Mouse (Mus musculus) left cerebral cortex, postnatal 36 days (tissue): ENCODE measurements at regions not wholly inside any gene's neighbourhood (a gene's known extent, or its start where the extent isn't known, plus 50 kb on each side); places are given as distances from the start of the nearest gene placed in this dataset.
A peak's percentile ranks its signal among the peaks of the same experiment; 100 is the strongest.
"Not testable (repeated sequence)": the region's sequence is repeated elsewhere in the genome, so short reads cannot be mapped to it uniquely, and the experiment has no call there.

ENCODE experiments used
- DNase-seq, 2 experiments: peaks; one replicate each; pipeline ENCODE4 v3.0.0; 2021 to 2022; ENCODE audit warnings: low spot score in 2 of 2, mixed read lengths in 1 of 2
- intact Hi-C: fragments of 180-260 bp; cut with DNase I; formaldehyde crosslinking; loops from one replicate; pipeline ENCODE4 v1.15.1; 2025

DNA sequence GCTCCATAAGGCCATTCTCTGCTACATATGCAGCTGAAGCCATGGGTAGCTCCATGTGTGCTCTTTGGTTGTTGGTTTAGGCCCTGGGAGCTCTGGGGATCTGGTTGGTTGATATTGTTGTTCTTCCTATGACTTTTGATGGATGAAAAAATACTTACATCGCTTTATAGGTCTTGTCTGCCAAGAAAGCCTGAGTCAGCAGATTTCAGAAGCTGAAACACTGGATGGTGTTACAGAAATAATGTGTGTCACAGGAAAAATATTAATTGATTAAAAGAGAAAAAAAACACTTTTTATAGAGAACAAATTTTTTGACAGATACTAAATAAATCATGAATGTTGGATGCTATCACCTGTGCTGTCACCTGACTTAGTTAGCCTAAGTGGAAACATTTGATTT, 52.4 kb upstream of the Plxna2 start:
- DNase-seq, result no peak
- intact Hi-C loops, result no loop called here

DNA sequence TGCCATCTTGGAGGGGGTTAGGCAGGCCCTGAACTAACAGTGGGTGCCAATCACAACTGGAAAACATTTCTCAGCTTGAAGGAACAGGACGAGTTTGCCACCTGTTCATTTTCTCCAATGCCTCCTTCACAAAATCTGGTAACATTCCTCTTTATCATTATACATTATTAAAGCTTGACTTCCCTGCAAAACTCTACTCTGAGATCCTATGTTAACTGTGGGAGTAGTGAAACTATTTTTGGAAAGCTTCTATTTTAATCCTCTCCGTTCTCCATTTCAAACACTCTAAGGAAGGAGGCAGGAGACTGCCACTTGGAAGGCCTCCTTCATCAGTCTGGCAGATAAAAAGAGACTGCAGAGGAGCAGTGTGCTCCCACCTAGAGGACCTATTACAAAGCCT, 54.1 kb upstream of the Plxna2 start:
- peak; percentile 16 to 23 for DNase-seq
- intact Hi-C loops, result no loop called here

DNA sequence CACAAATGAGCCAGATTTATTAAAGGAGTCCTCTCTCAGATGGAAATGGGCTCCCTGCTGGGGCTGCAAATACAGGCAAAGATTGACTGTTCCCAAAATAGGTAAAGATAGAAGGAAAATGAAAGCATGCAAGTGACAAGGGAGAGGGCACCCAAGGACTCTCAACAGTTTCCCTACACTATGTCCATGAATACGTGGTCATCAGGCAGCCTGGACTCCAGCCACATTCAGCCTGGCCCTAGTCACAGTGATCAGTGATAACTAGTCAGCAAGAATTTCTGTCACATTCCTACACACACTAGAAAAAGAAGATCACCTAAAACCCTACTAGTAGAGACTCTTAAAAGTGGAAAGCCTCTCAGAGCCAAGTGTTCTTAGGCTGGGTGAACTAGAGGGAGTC, 56.9 kb upstream of the Plxna2 start:
- intact Hi-C loops, result no loop called here
- DNase-seq, result no peak

DNA sequence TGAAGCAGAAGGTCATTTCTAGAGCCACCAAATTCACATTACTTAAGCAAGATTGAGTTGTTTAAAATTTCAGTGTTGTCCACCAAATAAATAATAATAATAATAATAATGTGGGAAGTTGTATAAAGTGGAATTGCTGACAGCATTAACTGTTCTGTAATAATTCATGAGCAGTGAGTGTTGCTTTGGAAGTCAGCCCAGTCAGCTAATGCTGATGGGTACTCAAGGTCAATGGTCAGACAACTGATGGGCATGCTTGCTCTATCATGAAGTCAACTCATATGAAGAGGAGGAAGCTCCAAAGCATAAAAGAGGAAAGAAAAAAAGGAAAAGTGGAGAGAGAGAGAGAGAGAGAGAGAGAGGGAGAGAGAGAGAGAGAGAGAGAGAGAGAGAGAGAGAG, 69.4 kb upstream of the Plxna2 start:
- intact Hi-C loops, result loop anchor here (2.0 kb wide), 1 partner anchor 66 kb away; no protein-coding TSS in a partner anchor
- DNase-seq, result no peak

DNA sequence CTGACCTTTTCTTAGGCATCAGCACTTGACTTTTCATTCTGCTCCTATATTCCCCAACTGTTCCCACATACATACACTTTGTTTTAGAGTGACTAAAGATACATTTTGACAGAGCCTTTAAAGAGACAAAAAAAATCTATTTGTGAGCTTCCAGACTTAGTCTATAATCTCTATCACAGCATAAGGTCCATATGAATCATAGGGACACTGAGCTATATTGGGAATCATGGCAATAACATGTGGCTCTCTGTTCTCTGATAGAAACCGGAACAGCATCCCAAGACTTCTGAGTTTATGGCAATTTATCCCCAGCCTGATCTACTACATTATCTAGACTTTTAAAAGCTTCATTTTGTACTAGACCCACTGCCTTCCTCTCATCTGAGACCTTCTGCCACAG, 69.8 kb upstream of the Plxna2 start:
- no peak for DNase-seq
- intact Hi-C loops, result loop anchor here (2.0 kb wide), 1 partner anchor 67 kb away; no protein-coding TSS in a partner anchor

DNA sequence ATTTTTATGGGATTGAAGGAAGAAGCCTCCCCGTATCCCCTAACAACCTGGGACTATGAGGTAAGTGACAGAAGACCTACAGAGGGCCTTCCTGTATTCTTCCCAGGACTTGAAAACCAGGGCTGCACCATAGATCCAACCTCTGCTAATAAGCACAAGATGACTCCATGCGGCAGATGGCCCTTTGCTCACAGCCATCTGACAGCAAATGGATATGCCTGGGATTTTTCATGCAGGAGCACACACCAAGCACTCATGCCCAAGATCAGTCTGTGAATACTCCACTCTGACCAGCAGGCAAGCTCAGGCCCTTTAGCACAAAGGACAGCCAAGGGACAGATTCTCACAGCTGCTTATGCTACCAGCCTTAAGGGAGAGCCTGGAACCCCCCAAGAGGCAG, 77.1 kb upstream of the Plxna2 start:
- DNase-seq, result no peak
- intact Hi-C loops, result no loop called here

DNA sequence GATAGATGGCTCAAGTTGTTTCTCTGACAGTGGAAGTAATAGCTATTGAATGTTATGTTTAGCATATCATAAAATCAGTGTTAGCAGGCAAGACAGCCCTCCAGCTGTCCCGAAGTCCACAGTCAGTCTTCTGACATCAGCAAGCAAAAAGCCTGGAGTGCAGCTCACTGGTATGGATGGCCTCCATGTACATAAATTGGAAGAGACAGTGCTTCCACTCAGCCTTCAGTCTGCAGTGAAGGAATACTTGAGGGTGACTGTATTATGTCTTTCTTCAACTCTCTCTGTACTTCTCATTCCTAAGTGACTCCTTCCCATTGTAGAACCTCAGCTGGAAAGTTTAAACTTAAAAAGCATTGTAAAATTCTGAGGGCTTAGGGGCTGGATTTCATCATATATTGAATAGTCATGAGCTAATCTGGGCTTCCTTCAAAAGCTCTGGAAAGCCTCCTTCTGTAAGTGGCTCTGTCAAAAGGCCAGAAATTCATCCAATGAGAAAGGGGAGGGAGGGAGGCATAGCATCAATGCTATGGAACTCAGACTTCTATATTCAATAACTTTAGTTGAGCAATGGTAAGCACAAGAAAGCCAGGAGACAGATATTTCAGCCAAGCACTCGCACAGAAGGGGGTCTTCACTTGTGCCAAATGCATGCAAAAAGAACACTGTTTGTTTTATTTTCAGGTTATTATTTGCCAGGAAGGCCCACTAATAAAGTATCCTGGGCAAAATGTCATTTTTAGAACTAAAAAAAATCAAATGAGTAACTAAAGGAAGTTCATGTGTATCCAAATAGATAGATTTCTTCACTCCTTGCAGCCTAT, 90.5 kb upstream of the Plxna2 start:
- intact Hi-C loops, result no loop called here

DNA sequence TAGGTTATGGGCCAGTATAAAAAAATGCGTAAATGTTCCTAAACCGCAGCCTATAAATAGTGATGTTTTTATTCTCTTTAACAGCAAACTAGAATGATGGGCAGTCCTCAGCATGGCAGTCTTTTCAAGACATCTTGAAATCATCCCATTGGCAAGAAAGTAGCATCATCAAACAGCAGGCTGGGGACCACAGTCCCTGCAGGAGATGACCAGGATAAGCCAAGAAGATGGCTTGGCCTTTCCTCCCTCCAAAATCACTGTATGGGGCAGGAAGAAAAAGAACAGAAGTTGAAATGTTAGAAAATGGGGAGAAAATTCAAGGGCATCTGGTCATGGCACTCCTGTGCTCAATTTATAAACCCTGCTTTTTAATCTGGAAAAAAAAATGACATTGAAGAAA, 93.0 kb upstream of the Plxna2 start:
- intact Hi-C loops, result no loop called here
- DNase-seq, result no peak

More for the DNA sequence above, 90.5 kb upstream of the Plxna2 start:
- DNase-seq, result no peak

DNA sequence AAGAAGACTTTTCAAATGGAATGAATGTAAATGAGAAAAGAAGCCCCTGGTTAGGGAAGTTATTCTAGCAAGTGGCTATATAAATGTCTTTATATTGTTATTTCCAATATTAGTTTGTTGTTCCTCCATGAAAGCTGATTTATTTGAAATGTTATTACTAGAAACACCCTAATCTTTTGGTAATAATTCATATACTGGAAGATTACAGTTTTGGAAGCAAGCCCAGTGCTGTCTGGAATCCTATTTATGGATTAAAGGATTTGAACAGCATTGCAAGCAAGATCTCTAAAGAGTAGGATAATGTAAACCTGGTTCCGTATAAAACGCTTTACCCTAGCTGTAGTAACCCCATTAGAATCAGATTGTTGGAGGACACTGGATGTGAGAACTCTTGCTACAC, 96.8 kb upstream of the Plxna2 start:
- intact Hi-C loops, result no loop called here
- DNase-seq, result no peak

DNA sequence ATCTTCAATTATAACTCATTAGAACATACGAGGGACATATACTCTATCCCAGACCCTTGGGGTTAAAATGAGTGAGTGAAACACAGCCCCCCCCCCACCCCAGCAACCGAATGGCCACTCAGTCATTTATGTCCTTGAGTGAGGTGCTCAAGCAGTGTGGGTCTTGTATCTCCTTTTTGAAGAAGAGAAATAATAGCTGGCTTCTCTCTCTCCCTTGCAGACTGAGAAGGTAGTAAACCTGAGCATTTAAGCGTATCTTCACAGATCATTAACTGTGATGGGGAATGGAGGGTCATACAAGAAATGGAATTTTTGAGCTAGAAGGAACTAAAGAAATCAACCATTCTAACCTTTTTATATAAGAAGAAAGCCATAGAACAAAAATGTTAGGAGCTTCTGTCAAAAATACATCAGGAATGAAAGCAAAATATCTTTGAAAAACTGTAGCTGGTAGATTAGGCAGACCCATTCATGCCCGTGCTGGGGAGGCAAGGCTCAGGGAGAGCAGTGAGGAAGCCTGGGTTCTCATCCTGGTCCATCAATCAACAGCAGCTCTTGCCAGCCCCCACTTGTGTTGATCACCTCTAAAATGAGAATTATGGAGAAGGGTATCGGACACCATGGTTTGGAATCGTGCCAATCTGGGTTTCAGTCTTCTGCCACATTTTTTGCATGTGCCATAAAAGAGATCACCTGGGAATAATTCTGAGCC, 98.4 kb upstream of the Plxna2 start:
- intact Hi-C loops, result no loop called here
- DNase-seq, result no peak

DNA sequence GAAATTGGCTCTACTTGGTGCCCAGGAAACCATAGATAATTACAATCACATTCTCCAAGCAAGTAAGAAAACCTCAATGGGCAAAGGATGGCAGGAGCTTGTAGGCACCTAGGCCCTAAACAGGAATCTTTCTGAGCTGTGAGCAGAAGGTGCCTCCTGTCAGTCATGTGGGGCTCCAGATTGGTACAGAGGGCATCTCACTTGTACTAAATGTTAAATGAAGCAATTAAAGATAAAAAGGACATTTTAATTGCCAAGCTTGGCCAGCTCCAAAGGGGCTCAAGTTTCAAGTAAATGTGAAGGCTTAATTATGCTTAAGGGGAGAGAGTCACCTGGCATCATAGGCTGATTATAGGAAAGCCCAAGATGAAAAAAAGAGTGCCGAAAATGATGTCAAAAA, 101.9 kb upstream of the Plxna2 start:
- no peak for DNase-seq
- intact Hi-C loops, result no loop called here

DNA sequence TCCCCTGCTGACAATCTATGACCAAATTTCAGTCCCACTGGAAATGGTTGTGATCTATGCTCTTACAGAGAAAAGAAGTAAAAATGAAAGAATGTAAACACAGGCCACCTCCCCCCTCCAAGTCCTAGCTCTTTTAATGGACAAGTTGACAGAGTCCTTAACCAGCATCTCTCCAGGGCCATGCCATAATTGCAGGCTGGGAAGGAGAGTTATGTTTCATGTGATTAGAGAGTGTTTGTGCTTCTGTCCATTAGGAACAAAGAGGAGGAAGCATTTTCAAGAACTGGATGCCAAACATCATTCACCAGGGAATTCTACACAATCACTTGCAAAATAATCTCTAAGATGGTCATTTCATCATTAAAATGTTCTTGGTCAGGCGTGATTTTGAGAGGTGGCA, 109.7 kb upstream of the Plxna2 start:
- intact Hi-C loops, result no loop called here
- no peak for DNase-seq

DNA sequence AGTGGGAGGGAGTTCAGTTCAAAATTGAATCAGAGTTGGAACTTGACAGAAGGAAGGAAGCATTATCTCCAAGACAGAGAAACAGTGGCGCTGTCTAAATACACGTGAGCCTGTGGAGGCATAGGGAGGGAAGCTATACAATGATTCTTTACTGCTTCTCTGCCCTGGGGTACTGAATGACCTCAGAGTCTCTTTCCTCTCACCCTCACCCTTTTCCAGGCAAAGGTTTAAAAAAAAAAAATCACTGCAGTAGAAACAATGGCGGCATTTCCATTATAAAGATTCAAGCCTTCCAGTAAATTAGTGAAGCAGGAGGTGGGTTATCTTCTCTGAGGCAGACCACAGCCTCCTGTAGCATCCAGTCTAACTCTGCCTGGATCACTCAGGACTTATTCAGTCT, 112.2 kb upstream of the Plxna2 start:
- no peak for DNase-seq
- intact Hi-C loops, result no loop called here

DNA sequence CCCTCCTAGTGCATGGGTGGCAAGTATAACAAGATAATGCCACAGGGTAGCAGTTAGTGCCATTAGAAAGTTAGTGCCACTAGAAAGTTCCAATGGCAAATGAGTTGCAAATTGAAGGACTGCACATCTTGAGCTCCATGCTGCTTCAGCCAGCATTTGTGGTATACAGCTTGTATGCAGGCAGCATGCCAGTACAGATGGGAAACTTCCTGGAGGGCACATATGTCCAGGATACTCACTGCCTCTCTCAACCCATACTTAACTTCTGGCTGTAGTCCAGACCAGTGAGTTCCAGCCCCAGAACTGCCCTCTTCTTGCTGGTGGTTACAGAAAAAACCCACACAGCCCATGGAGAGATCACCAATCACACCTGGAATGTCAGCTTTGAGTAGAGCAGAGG, 113.8 kb upstream of the Plxna2 start:
- DNase-seq, result no peak
- intact Hi-C loops, result no loop called here

DNA sequence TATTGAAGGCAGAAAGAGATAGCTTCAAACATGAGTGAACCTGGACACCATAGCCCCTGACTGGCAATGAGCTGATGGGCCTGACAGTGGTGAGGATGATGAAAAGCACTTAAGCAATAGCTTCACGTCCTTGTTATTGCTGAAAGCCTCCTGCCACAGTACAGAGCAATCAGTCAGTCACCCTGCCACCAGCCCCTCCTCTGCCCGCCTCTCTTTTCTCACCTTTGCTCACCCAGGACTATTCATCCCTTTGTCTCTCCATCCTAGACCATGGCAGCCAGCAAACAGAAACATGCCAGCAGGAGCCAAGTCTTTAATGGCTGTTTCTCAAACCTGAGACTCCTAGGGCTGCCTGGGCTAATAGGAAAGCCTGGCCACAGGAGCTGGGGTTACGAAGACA, 114.5 kb upstream of the Plxna2 start:
- intact Hi-C loops, result no loop called here
- no peak for DNase-seq

DNA sequence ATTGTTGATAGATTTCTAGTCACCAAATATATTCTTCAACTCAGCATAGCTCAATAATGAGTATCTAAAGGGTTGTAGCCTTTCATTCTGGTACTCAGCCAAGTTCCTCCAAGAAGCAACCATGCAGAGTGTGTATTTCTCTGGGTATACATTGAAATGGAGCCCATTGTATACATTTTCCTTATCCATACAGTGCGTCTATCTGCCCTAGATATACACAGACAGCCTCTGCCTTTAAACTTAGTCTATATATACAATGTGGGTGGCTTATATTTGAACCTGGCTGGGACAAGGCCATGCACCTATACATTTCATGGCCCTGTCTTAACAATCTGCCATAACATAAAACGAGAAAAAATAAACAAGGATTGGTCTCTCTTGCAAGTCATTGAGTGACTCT, 121.6 kb upstream of the Plxna2 start:
- DNase-seq, result no peak

DNA sequence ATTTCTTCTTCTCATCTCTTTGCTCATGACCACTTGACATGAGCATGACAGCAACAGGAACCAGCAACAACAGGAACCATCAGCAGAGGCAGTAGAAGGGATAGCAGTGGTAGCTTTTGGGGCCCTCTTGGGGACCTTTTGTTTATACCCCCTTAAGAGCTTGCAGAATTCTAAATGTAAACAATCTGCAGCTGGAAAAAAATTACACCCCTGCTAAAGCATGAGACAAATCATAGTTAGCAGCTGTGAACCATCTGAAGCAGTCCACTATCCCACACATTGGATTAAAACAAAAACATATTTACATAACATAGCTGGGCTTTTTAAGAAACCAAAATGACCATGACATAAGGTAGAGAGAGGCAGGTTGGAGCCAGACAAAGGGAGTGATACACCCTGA, 126.9 kb upstream of the Plxna2 start:
- intact Hi-C loops, result no loop called here
- no peak for DNase-seq

More for the DNA sequence above, 121.6 kb upstream of the Plxna2 start:
- intact Hi-C loops, result no loop called here

DNA sequence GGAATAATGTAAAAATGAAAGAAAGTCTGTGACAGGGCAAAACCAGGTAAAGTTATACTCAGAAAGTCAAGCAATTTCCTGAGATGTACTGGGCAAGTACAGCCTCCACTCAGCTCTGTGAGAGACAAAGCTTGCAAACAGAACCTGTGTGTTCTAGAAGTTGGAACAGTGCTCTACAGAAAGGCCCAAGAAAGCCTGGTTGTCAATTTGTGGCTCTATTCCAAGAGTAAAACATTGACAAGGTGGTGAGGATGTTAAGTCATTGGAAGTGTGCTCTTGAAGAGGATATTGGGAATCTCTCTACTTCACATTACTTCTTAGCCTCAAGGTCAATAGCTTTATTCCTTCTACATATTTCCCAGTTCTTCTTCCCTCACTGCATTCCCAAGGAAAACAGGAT, 129.9 kb upstream of the Plxna2 start:
- intact Hi-C loops, result no loop called here
- DNase-seq, result no peak

DNA sequence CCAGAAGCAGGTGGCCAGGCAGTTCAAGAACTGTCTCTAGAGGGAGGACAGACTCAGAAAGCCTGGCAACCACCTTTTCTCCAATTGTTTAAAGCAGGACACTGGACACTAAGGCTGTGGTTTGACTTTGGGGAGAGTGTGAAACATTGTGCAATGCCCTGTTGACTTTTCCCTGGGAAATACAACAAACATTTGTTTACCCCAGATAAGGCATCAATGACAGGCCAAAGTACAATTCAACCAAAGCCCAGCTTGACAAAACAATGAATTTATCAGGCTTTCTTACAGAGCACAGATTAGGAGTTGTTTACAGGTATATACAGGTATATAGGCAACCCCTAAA, 135.3 kb upstream of the Plxna2 start:
- intact Hi-C loops, result no loop called here
- DNase-seq, result no peak

DNA sequence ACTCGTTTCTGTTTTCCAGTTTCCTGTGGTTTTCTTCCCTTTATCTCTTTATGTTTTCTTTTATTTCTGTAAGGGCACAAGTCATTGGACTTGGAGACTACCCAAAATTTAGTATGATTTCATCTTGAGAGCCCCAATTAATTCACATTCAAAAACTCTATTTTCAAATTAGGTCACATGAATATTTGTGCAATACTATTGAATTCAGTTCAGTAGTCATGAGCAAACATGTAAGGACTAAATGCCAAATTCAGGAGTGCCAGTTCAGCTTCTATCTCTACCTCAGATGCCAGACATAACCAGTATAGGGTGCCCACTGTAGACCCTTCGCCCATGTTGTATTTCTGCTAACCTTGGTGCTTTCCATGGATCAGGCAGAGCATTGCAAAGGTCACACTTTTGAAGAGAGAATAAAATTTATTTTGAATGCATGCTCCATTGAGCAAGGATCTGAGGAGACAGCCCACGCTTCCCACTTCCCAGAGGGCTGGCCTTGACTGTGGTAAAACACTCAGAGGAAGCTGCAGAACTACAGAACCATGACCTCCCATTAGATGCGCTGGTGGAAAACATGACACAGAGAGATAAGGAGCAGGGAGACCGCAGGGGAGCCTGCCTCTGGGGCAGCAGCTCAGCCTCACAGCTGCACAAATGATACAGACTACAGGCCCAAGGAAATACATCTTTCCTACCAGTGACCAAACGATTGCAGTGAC, 135.9 kb upstream of the Plxna2 start:
- intact Hi-C loops, result no loop called here

DNA sequence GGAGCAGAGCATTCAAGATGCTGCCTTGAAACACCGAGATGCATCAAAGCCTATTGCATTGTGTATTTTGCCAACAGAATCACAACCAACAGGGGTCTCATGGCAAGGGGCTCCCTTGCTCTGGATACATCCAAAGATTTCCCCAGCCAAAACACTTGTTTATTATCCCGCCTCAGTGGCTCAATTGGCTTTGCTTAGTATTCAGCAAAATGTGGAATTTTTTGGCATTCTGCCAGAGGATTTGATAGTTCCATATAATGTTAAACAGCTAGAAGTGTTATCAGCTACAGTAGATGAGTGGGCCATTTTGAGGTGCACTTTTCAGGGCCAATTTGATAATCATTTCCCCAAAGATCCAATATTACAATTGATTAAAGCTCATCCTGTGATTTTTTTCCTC, 146.7 kb upstream of the Plxna2 start:
- DNase-seq, result not testable (repeated sequence)

More for the DNA sequence above, 135.9 kb upstream of the Plxna2 start:
- no peak for DNase-seq

More for the DNA sequence above, 146.7 kb upstream of the Plxna2 start:
- intact Hi-C loops, result not testable (repeated sequence)
